Mouse (Mus musculus) C2C12 (cell line): ENCODE data around the gene Ipo4.

Source experiments
- CTCF ChIP-seq: IDR thresholded peaks from one replicate; pipeline ENCODE4 v1.5.1; 2011; ENCODE audit not compliant: control insufficient read depth, insufficient read depth, insufficient read length
- MAX ChIP-seq: IDR thresholded peaks from one replicate; pipeline ENCODE4 v1.6.1; 2011; ENCODE audit warnings: mild to moderate bottlenecking, control low read depth
- MYOD1 ChIP-seq: IDR thresholded peaks from one replicate; pipeline ENCODE4 v1.6.1; 2011; ENCODE audit warnings: low read depth; ENCODE audit not compliant: control insufficient read depth, insufficient read length
- MYOG ChIP-seq: IDR thresholded peaks from one replicate; pipeline ENCODE4 v1.6.1; 2011; ENCODE audit not compliant: control insufficient read depth, insufficient read length; ENCODE audit errors: extremely low read depth

- TF ChIP-seq CTCF (no peak), MYOG (no peak), MAX (no peak), MYOD1 (peak; percentile 3)
Measured at GRCm38 (mm10) chr14:55641291-55641690, 5.5 kb upstream of the Ipo4 start.
